Mouse (Mus musculus): ENCODE measurements at regions not wholly inside any gene's neighbourhood (a gene's known extent, or its start where the extent isn't known, plus 50 kb on each side); places are given as distances from the start of the nearest gene placed in this dataset.

DNA sequence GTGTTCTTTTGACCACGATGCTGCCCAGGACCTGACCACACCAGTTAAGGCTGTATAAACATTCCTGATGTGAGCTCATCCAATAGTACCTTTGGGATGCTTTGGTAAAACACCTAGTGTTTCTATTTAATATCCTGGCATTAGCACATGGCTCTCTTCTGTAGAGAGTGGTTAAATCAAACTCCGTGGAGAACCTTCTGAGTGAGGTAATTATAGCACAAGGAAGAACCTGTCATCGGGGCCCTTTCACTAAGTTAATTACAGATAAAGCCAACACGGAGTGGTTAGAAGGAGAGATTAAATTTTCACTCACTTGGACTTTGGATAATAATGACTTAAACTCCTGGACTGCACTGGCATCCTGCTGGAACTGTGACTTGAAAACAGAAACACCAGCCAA lies 133.8 kb upstream of the N6amt1 start:
- no peaks in the 10 kb centered on the region for H3K4me1 ChIP-seq (replicated peaks)
- no peaks in the 10 kb centered on the region for H3K27me3 ChIP-seq (ENCODE audit: insufficient read depth, poor library complexity, severe bottlenecking)
- H3K36me3 ChIP-seq: no peaks in the 10 kb centered on the region
- no peak overlapping the region for H3K4me3 ChIP-seq
- no peak for DNase-seq (ENCODE audit: low spot score)
- H3K9me3 ChIP-seq: no peaks in the 10 kb centered on the region
- H3K27ac ChIP-seq: no peak overlapping the region
- 78% methylated on average over 4 of the region's 4 CpGs for WGBS

DNA sequence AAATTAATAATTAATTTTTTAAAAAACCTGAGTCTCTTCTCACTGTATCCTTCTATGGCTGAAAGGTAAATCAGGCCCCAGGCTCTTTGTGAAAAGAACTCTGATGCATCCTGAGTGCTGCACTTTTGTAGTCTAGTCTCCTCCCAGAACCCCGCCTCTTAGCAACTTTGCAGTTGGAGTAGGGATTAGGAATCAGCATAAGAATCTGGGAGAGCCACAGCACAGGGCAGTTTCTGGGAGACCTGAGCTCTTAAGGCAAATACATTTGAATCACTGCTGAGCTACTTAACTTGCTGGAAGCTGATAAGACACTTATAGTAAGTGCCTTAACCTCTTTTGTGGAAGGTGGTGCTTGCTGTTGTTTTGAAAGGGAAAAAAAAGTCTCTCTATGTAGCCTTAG lies 146.1 kb upstream of the N6amt1 start:
- Histone ChIP-seq H3K36me3 (no peaks in the 10 kb centered on the region), H3K27ac (no peak overlapping the region), H3K27me3 (ENCODE audit: insufficient read depth, poor library complexity, severe bottlenecking) (no peaks in the 10 kb centered on the region), H3K4me3 (no peak overlapping the region), H3K4me1 (replicated peaks) (no peaks in the 10 kb centered on the region), H3K9me3 (no peaks in the 10 kb centered on the region)
- no peak for DNase-seq (ENCODE audit: low spot score)
- WGBS: 58% methylated on average over 1 of the region's 1 CpGs

DNA sequence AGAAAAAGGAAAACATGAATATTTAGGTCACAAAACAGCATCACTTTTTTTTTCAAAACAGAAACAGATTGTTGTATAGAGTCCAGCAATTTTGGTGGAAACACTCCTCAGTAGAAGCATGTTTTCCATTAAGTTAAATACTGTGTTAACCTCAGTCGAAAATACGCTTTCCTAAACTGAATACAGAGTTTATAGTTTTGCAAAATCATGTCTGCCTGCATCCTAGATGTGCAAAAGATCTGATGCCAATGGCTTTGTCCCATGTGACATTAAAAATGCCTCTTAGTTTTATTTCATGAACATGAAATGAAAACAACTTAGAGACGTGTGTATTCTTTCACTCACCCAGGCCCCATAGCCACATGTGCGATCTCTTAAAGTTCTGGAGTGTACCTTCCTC lies 163.5 kb upstream of the N6amt1 start:
- no peaks in the 10 kb centered on the region for H3K36me3 ChIP-seq
- 91% methylated on average over 4 of the region's 4 CpGs for WGBS

DNA sequence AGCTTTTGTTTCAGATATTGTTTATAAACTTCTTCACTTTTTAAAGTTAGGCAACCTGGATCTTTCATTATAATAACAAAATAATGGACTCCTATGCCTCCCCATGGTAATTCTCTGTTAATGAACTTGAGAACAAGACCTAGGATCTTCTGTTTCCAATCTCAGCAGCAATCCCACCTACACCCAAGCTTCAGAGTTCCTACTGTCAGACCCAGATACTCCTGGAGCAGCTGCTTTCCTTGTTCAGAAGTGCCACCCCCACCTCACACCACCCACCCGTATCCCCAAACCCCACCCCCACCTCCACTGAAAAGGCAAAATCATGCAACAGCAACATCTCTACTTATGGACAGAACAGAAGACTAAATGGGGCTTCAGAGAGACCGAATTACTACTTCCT lies 165.2 kb upstream of the N6amt1 start:
- Histone ChIP-seq H3K4me1 (replicated peaks) (no peaks in the 10 kb centered on the region), H3K27me3 (ENCODE audit: insufficient read depth, poor library complexity, severe bottlenecking) (no peaks in the 10 kb centered on the region), H3K9me3 (no peaks in the 10 kb centered on the region), H3K36me3 (no peaks in the 10 kb centered on the region), H3K27ac (no peak overlapping the region), H3K4me3 (no peak overlapping the region)
- 88% methylated on average over 2 of the region's 2 CpGs for WGBS
- no peak for DNase-seq (ENCODE audit: low spot score)

More for the DNA sequence above, 163.5 kb upstream of the N6amt1 start:
- no peak overlapping the region for H3K4me3 ChIP-seq
- no peak for DNase-seq (ENCODE audit: low spot score)
- H3K27ac ChIP-seq: no peak overlapping the region
- no peaks in the 10 kb centered on the region for H3K27me3 ChIP-seq (ENCODE audit: insufficient read depth, poor library complexity, severe bottlenecking)
- H3K4me1 ChIP-seq (replicated peaks): no peaks in the 10 kb centered on the region
- H3K9me3 ChIP-seq: no peaks in the 10 kb centered on the region

DNA sequence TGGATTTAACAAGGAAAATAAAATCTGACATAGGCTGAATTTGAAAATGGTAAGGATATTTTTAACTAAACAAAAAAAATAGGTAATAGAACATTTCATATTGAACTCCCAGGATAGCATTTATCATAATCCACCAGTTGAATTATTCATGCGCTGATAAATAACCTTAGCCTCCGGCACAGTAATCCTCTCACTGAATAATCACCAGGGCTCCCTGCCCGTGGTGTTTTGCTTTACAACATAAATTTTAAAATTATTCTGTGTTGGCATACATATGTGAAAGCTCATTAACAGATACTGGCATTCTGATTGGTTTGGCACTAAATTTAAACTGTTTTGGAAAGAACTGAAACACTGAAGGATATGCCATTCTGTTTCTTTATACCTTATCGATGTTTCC lies 181.6 kb upstream of the N6amt1 start:
- Histone ChIP-seq H3K27ac (no peak overlapping the region), H3K36me3 (no peaks in the 10 kb centered on the region), H3K4me3 (no peak overlapping the region), H3K9me3 (no peaks in the 10 kb centered on the region), H3K27me3 (ENCODE audit: insufficient read depth, poor library complexity, severe bottlenecking) (no peaks in the 10 kb centered on the region), H3K4me1 (replicated peaks) (no peaks in the 10 kb centered on the region)
- WGBS: 90% methylated on average over 4 of the region's 4 CpGs
- no peak for DNase-seq (ENCODE audit: low spot score)

DNA sequence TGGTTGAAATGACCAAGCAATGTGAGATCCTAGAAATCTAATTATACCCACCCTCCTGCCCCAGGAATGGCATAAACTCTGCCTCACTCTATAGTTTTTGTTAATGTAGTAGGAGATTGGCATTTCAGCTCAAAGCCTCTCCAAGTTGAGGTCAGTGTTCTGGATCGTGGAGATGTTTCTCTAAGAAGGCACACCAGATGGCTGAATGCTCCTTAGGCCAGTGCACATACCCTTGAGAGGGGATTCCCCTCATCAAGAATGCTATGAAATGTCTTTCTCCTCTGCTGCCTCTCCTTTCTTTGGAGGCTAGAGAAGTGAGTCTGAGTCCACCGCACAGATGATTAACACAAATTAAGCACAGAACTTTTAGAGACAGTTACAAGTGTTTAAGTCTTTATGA lies 214.7 kb upstream of the N6amt1 start:
- no peaks in the 10 kb centered on the region for H3K36me3 ChIP-seq
- WGBS: 86% methylated on average over 2 of the region's 2 CpGs
- no peak overlapping the region for H3K27ac ChIP-seq
- no peak for DNase-seq (ENCODE audit: low spot score)
- H3K4me3 ChIP-seq: no peak overlapping the region
- no peaks in the 10 kb centered on the region for H3K27me3 ChIP-seq (ENCODE audit: insufficient read depth, poor library complexity, severe bottlenecking)
- H3K4me1 ChIP-seq (replicated peaks): no peaks in the 10 kb centered on the region
- H3K9me3 ChIP-seq: no peaks in the 10 kb centered on the region

DNA sequence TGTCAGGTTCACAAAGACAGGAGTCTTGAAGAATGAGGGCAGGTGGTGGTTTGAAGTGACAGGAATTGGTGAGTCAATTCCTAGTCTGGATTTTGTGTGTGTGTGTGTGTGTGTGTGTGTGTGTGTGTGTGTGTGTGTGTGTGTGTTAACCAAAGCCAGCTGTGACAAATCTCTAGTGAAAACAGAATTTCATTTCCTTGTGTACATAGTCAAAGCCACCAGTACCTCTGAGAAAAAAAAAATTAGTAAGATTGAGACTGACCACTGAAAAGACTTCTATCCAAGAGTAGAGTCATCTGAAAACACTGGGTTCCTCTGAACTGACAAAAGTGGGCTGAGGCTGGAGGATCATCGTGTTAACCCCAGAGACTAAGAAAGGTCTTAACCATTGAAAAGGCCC lies 217.5 kb upstream of the N6amt1 start:
- DNase-seq (ENCODE audit: low spot score): no peak
- H3K36me3 ChIP-seq: no peaks in the 10 kb centered on the region
- no peaks in the 10 kb centered on the region for H3K9me3 ChIP-seq
- H3K4me1 ChIP-seq (replicated peaks): no peaks in the 10 kb centered on the region
- H3K27me3 ChIP-seq (ENCODE audit: insufficient read depth, poor library complexity, severe bottlenecking): no peaks in the 10 kb centered on the region
- 90% methylated on average over 1 of the region's 1 CpGs for WGBS
- H3K27ac ChIP-seq: no peak overlapping the region
- no peak overlapping the region for H3K4me3 ChIP-seq

DNA sequence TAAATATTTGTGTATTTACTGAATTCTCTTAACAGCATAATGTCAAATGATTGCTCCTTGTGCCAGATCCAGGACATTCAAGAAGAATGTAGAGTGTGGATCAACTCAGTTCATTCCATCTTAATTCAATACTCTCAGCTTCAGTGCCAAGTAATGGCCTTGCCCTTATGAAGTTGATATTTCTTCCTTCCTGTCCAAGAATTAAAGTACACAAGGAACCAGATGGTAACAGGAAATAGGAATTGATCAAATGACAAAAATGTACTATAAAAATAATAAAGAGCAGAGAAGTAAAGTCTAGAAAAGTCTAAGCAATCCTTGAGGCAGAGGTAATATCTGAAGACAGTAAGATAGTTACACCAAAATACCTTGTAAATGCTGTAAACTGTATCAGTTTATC lies 219.5 kb upstream of the N6amt1 start:
- Histone ChIP-seq H3K27me3 (ENCODE audit: insufficient read depth, poor library complexity, severe bottlenecking) (no peaks in the 10 kb centered on the region), H3K27ac (no peak overlapping the region), H3K9me3 (no peaks in the 10 kb centered on the region), H3K36me3 (no peaks in the 10 kb centered on the region), H3K4me1 (replicated peaks) (no peaks in the 10 kb centered on the region), H3K4me3 (no peak overlapping the region)
- no peak for DNase-seq (ENCODE audit: low spot score)

DNA sequence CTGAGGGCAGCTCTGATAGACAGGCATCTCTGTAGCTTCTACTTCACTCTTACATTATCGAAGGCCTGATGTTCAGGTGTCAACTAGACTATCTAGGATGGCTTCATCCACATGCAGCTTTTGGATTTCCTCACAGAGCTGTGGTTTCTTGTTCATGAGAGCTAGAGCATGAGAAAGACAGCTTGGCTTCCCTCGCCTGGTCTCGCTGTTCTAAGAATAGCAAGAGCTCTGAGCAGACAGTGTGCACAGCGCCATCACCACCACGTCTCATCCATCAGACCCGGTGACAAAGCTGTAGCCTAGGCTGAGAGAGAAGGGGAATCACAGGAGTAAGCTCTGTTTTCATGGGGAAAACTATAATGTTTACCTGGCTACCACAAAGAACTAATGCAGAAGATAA lies 220.1 kb upstream of the N6amt1 start:
- 88% methylated on average over 6 of the region's 6 CpGs for WGBS
- Histone ChIP-seq H3K9me3 (no peaks in the 10 kb centered on the region), H3K27me3 (ENCODE audit: insufficient read depth, poor library complexity, severe bottlenecking) (no peaks in the 10 kb centered on the region), H3K27ac (no peak overlapping the region), H3K4me3 (no peak overlapping the region), H3K4me1 (replicated peaks) (no peaks in the 10 kb centered on the region), H3K36me3 (no peaks in the 10 kb centered on the region)
- no peak for DNase-seq (ENCODE audit: low spot score)

DNA sequence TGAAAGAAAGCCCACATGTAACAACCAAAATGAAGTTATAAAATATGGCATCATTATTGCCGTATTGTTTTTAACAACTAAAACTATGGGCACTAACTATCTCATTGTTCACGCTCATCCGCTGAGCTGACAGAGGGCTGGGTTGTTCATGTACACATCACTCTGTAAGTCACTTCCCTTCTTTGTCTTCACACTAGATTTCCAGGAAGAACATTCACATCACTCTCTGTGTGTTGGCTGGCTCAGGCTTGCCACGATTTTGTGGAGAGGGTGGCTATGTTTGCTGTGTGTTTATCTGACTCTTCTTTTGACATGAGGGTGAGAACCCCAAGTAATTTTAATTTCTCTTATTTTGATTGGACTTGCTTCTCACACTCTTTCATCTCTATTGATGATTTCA lies 221.9 kb upstream of the N6amt1 start:
- Histone ChIP-seq H3K27ac (no peak overlapping the region), H3K9me3 (no peaks in the 10 kb centered on the region), H3K4me1 (replicated peaks) (no peaks in the 10 kb centered on the region), H3K27me3 (ENCODE audit: insufficient read depth, poor library complexity, severe bottlenecking) (no peaks in the 10 kb centered on the region), H3K4me3 (no peak overlapping the region), H3K36me3 (no peaks in the 10 kb centered on the region)
- no peak for DNase-seq (ENCODE audit: low spot score)
- WGBS: 89% methylated on average over 4 of the region's 4 CpGs

DNA sequence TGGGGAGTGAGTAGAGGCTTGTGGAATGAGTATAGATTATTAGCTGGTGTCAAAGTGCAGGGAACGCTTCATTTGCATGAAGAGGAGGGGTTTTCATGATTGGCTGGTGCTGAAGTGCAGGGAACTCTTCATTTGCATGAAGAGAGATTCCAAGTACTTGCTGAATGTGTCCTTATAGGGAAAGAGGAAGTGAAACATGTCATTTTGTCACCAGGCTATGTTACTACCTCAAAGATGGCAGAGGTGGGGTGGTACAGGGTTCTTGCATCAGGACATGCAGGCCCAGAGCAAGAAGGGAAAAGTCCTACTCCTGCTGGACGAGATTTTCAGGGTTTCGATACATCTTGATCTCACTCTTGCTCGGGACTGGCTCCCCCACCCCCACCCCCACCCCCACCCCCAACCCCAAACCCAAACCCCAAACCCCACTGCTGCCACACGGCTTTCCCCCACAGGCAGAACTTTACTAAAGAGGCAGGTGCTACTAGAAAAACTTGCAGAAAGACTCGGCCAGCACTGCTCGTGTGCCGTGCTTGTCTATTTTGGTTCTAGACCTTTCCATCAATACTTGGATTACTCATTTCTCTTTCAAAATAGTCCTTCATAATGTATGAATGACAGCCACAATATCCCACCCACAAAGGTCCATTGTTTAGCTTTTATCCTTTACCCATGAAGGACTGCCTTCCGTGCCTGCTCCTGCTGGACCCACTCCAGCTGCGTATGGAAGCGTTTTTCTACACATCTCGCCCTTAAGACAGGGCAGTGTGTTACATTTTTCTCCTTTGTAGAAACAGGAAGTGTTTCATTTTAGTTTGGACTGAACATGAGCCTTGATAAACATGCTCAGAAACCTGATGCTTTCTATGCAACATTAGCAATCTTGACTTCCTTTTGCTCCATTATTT lies 223.0 kb upstream of the N6amt1 start:
- Histone ChIP-seq H3K27me3 (ENCODE audit: insufficient read depth, poor library complexity, severe bottlenecking) (no peaks in the 10 kb centered on the region), H3K4me1 (replicated peaks) (no peaks in the 10 kb centered on the region), H3K9me3 (no peaks in the 10 kb centered on the region), H3K4me3 (no peak overlapping the region), H3K36me3 (no peaks in the 10 kb centered on the region), H3K27ac (no peak overlapping the region)
- no peak for DNase-seq (ENCODE audit: low spot score)
- 85% methylated on average over 12 of the region's 12 CpGs for WGBS

DNA sequence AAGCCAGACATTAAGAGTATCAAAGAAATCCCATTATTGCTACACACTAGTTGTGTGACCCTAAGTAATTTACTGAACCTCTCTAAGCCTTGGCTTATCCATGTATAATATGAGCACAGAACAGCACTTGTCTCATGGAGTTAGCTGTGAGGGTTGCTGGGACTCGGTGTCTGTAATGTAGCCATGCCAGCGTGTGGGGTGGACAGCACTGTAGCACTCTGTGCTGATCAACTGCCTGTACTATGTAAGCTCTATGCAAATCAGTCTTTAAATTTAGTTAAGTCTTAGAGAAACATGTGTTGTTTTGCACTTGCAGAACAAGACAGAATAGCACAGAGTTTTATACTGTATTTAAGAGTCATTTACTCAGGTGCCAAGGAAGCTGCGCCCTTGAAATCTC lies 225.0 kb upstream of the N6amt1 start:
- DNase-seq (ENCODE audit: low spot score): no peak
- Histone ChIP-seq H3K9me3 (no peaks in the 10 kb centered on the region), H3K27ac (no peak overlapping the region), H3K4me1 (replicated peaks) (no peaks in the 10 kb centered on the region), H3K36me3 (no peaks in the 10 kb centered on the region), H3K4me3 (no peak overlapping the region), H3K27me3 (ENCODE audit: insufficient read depth, poor library complexity, severe bottlenecking) (no peaks in the 10 kb centered on the region)
- WGBS: 94% methylated on average over 3 of the region's 3 CpGs

DNA sequence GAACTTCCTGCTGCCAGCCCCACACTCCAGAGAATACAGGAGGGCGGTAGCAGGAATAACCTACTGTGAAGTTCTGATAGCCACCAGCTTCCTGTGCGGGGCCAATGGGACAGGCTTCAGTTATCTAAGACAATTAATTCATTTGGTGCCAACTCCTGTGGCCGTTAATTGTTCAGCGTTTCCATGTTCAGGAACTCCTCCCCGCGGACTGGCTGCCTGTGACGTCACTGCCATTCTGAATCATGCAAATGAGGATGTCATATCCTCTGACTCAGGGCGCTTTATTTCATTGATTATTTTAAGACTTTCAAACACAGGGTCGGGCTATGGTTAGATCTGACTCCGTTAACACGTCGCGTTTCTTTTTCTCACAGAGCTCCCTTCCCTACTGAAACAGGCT lies 225.8 kb upstream of the N6amt1 start:
- Histone ChIP-seq H3K27ac (no peak overlapping the region), H3K27me3 (ENCODE audit: insufficient read depth, poor library complexity, severe bottlenecking) (no peaks in the 10 kb centered on the region), H3K36me3 (no peaks in the 10 kb centered on the region), H3K4me1 (replicated peaks) (no peaks in the 10 kb centered on the region), H3K9me3 (no peaks in the 10 kb centered on the region), H3K4me3 (no peak overlapping the region)
- DNase-seq (ENCODE audit: low spot score): no peak
- 77% methylated on average over 13 of the region's 13 CpGs for WGBS

DNA sequence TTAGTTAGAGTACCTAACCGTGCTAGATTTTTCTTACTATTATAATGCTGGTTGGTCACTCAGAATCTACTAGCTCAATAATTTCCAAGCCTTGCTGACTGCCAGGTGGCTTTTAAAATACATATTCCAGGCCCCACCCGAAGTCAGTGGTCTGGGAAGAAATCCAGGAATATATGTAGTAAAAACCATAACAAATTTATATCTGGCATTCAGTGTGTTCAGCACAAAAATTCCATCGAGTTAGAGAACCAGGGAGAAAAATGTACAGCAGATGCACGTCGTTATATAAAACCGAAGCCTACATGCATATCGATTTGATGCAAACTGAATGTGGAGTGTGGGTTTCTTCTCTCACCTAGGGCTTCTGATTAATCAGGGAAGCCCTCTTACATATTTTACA lies 229.5 kb upstream of the N6amt1 start:
- WGBS: 95% methylated on average over 7 of the region's 7 CpGs
- H3K4me1 ChIP-seq (replicated peaks): no peaks in the 10 kb centered on the region
- H3K27ac ChIP-seq: no peak overlapping the region
- H3K9me3 ChIP-seq: no peaks in the 10 kb centered on the region
- no peaks in the 10 kb centered on the region for H3K27me3 ChIP-seq (ENCODE audit: insufficient read depth, poor library complexity, severe bottlenecking)
- no peak overlapping the region for H3K4me3 ChIP-seq
- H3K36me3 ChIP-seq: no peaks in the 10 kb centered on the region
- no peak for DNase-seq (ENCODE audit: low spot score)
